Mouse (Mus musculus): ENCODE measurements at regions not wholly inside any gene's neighbourhood (a gene's known extent, or its start where the extent isn't known, plus 50 kb on each side); places are given as distances from the start of the nearest gene placed in this dataset.

DNA sequence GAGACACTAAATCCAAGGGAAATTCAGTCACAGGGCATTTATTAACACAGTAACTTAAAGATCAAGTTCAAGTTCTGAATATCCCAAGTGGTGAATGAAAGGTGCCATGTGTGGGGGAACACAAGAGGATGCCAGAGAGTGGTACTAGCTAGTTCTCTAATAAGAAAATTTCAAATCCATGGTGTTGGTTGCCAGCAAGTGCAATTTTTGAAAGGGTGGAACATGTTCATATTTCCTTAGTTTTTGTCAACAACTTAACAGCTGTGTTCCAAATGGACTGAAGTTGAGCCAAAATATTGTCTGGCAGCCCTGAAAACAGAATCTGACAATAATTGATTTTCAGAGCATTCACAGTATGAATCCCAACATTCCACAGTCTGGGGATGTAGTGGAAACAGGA, 919.1 kb upstream of the Acvr2a start:
- TF ChIP-seq POLR2A (IDR thresholded peaks at IDR 0.05; ENCODE audit: insufficient read length, low read depth) (no peak), MAX (IDR thresholded peaks at IDR 0.05; ENCODE audit: low read depth) (no peak), MYOD1 (IDR thresholded peaks at IDR 0.05; ENCODE audit: control insufficient read depth in 1 of 3, insufficient read length in 2 of 3, low read depth in 2 of 3) (no peak), POLR2AphosphoS2 (IDR thresholded peaks at IDR 0.05; ENCODE audit: insufficient read length, low read depth) (no peak), CEBPB (IDR thresholded peaks at IDR 0.05; ENCODE audit: insufficient read depth, poor library complexity, severe bottlenecking) (no peak), TCF12 (IDR thresholded peaks at IDR 0.05; ENCODE audit: insufficient read depth, poor library complexity, severe bottlenecking) (no peak), E2F4 (IDR thresholded peaks at IDR 0.05; ENCODE audit: insufficient read depth) (no peak), USF1 (IDR thresholded peaks at IDR 0.05; ENCODE audit: low read depth) (no peak), REST (IDR thresholded peaks at IDR 0.05; ENCODE audit: insufficient read depth, insufficient read length) (no peak), SRF (IDR thresholded peaks at IDR 0.05; ENCODE audit: control insufficient read depth, insufficient read length, low read depth) (no peak), MYOG (IDR thresholded peaks at IDR 0.05; ENCODE audit: control insufficient read depth in 1 of 3, insufficient read depth in 1 of 3, insufficient read length in 2 of 3, low read depth in 2 of 3) (no peak)
